Mouse (Mus musculus) kidney, adult 2 months (tissue): ENCODE measurements around the gene Klk6.

Source experiments
- CTCF ChIP-seq: fragments of 200-500 bp; conservative IDR thresholded peaks from 2 replicates; pipeline ENCODE4 v1.5.1; 2011; ENCODE audit warnings: low read depth, mild to moderate bottlenecking, control low read depth, low read length, moderate library complexity, mixed read lengths; ENCODE audit not compliant: insufficient read depth, insufficient read length
- POLR2A ChIP-seq: fragments of 200-500 bp; IDR thresholded peaks from one replicate; pipeline ENCODE4 v1.6.1; 2011; ENCODE audit warnings: low read depth, low read length, control low read depth

- TF ChIP-seq CTCF (no peak), POLR2A (no peak)
These were observed 19.5 kb downstream of the Klk6 start for GRCm38 (mm10) chr7:43843801-43844200.
